Mouse (Mus musculus) layer of hippocampus, adult 2 months (tissue): ENCODE measurements around the gene Akt2. TPM values are rescaled to one million over a fixed set of nuclear protein-coding genes. Genes with fewer than 3 reads are reported as not detected.

Source experiments
- DNase-seq, 2 experiments: peaks; one replicate each; pipeline ENCODE4 v3.0.0; 2022; ENCODE audit warnings: low spot score in 2 of 2
- H3K27ac ChIP-seq: fragments of 200-600 bp; 2 replicates; pipeline ENCODE4 v1.8.1; 2022
- H3K4me3 ChIP-seq: fragments of 200-600 bp; 2 replicates; pipeline ENCODE4 v1.8.1; 2022; ENCODE audit warnings: mild to moderate bottlenecking
- CTCF ChIP-seq: fragments of 200-600 bp; conservative IDR thresholded peaks from 2 replicates; pipeline ENCODE4 v1.8.1; 2022; ENCODE audit warnings: antibody characterized with exemption, mild to moderate bottlenecking, moderate library complexity
- total RNA-seq, 2 experiments: library from RNA; stranded (reverse); gene quantifications; 2 replicates each; pipeline ENCODE4 v1.2.3; 2021

The Akt2 gene
- total RNA-seq, 2 experiments from 2014 or later = 87.0 to 99.1 TPM

DNA sequence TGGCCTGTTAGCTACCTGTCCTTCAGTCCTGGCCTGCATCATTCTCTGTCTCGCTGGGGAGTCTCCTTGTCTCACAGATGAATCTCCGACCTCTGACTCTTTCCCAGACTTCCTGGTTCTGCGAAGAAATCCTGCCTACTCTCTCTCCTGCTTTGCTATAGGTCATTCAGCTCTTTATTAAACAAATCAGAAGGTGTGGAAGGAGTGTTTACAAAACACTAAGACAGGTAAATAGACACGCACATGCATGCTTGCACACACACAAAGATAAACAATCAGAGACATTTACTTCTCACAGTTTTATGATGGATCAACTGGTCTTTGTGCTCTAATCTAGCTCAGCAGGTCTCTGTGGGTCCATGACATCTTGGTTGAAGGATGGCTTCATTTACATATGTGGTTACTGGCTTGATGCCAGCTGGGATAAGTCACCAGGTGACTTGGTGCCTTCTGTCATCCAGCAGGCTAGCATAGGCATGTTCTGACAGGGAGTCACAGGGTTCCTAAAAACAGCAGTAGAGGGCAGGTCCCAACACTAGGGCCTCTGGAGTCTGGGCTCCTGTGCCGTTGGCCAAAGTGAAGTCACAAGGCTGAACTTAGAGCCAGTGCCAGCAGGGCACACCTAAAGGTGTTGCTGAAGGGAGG lies 21.6 kb upstream of the Akt2 start:
- H3K4me3 ChIP-seq = no peak overlapping the region
- DNase-seq = no peak
- no peak for TF ChIP-seq CTCF
- no peak overlapping the region for H3K27ac ChIP-seq

DNA sequence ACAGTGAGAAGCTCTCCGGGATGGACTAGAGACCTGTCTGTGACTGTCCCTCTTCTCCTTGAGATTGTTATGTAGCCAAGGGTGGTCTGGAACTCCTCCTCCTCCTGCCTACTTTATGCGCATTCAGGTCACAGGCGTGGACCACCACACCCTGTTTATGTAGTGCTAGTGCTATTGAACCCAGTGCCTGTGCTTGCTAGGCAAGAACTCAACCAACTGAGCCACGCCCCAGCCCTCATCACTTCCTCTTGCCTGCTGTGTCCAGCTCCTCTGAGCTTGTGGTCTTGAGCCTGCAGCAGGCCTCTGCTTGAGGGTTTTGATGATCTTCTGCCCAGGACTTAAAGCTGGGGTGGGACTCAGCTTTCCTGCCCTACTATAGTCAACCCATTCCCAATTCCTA lies 19.2 kb upstream of the Akt2 start:
- no peak for TF ChIP-seq CTCF
- no peak for DNase-seq
- no peak overlapping the region for H3K27ac ChIP-seq
- no peak overlapping the region for H3K4me3 ChIP-seq

DNA sequence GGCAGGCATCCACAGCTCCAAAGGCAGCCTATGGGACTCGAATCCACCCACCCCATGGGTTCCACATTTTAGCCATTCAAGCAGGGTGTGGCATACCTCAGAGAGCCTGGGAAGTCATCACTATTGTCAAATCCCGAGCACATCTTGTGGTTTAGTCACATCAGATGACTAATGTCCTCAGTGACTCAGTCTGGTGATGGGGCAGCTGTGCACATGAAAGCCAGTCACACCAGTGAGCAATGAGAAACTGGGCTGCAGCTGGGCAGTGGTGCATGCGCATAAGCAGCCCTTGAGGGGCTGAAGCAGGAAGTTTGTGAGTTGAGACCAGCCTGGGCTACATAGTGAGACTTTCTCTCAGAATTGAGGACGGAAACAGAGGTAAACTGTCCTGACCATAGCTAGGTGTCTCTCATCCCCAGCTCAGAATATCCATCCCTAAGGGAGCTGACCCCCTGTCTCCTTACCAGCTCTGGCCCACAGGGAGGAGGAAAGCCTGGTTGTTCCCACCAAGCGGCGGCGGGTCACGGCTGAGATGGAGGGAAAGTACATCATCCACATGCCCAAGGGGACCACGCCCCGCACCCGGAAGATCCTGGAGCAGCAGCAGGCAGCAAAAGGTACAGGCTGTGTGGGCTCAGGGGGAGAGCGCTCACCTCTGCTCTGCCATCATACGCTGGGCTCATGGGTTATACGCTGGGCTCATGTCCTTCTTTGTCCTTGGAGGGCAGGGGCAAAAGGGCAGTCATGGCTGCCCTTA lies 17.1 kb upstream of the Akt2 start:
- no peak for TF ChIP-seq CTCF
- no peak for DNase-seq
- Histone ChIP-seq H3K27ac (no peak overlapping the region), H3K4me3 (no peak overlapping the region)

DNA sequence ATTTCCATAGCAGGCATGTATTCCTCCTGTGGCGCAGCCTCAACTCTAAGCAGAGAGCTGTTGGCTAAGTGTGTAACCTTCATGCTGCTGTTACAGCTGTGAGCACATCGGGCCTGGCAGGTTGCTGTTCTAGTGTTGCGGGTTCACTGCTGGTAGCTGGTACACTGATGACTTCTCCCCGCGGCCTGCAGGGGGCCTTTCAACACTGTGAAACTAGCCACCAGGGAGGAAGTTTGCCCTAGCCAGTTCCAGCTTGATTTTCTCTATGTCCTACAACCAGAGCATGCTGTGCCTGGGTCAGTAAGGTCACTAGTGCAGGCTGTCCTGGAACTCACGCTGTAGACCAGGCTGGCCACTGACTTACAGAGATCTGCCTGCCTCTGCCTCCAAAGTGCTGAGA lies 14.4 kb upstream of the Akt2 start:
- peak in 1 of 2 experiments; percentile 50 for DNase-seq
- no peak overlapping the region for H3K4me3 ChIP-seq
- H3K27ac ChIP-seq = no peak overlapping the region
- peak; percentile 81 for TF ChIP-seq CTCF

DNA sequence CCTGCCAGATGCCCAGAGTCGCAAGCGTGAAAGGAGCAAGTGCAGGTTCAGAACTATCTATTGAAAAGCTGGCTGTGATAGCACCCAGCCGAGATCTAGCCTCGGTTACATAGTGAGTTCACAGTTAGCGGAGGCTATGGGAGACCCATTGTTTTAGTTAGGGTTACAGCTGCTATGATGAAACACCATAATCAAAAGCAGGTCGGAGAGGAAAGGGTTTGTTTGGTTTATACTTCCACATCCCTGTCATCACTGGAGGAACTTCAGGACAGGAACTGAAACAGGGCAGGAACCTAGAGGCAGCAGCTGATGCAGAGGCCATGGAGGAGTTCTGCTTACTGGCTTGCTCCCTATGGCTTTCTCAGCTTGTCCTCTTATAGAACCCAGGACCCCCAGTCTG lies 13.8 kb upstream of the Akt2 start:
- TF ChIP-seq CTCF = no peak
- Histone ChIP-seq H3K4me3 (no peak overlapping the region), H3K27ac (no peak overlapping the region)
- no peak for DNase-seq

GRCm38 (mm10) chr7:27578465-27578864 lies 12.9 kb upstream of the Akt2 start:
- no peak overlapping the region for H3K27ac ChIP-seq
- no peak for TF ChIP-seq CTCF
- no peak overlapping the region for H3K4me3 ChIP-seq
- no peak for DNase-seq

DNA sequence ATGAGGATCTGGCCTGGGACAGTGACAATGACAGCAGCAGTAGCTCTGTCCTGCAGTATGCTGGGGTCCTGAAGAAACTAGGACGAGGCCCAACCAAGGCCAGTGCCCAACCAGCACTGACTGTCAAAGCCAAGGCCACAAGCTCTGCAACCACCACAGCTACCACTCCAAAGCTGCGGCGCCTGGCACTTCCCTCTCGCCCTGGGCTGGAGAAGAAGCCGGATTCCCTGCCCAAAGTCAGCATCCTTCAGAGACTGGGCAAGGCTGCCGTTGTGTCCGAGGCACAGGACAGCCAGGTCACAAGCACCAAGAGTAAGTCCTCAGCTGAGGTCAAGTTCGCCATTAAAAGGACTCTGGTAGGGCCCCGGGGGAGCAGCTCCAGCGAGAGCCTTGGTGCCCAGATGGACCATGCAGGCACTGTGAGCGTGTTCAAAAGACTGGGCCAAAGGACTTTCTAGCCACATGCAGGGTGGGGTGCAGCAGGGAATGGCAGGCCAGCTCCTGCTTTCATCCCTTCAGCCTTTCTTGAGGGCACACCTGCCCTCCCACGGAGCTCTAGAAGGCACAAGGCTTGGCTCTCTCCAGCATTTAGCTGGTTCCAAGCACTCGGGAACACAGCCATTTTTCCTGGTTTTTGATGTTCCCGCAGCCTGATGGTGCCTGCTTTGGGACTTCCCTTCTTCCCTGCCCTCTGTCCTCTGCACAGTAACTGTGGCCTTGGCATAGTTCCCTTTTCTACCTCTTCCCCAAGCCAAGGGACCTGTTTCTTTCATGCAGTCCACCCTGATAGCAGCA lies 10.8 kb upstream of the Akt2 start:
- no peak overlapping the region for H3K4me3 ChIP-seq
- no peak for TF ChIP-seq CTCF
- no peak overlapping the region for H3K27ac ChIP-seq
- DNase-seq = no peak

- no peak for TF ChIP-seq CTCF
- Histone ChIP-seq H3K27ac (no peak overlapping the region), H3K4me3 (no peak overlapping the region)
- DNase-seq = no peak
These were observed 4.5 kb upstream of the Akt2 start for GRCm38 (mm10) chr7:27586861-27587260.

- no peak overlapping the region for H3K27ac ChIP-seq
- no peak overlapping the region for H3K4me3 ChIP-seq
- no peak for DNase-seq
- peak; percentile 58 for TF ChIP-seq CTCF
These were observed 3.6 kb upstream of the Akt2 start for GRCm38 (mm10) chr7:27587741-27588140.

DNA sequence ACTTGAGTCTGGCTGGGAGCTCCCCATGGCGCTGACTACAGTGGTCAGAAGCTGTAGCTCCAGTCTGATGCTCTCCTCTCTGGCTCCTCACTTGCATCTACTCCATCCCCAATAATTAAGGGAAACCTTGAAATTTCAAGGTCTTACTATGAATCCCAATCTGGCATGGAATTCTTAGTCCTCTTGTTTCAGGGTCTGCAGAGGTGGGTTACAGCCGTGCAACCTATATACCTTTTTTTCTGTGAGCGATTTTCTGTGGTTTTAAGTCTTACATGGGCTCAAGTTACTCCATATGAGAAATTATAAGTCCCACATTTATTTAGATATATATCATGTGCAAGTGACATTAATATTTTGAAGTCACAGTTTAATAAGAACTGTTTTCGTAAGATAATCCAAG lies 1.3 kb upstream of the Akt2 start:
- DNase-seq = no peak
- no peak overlapping the region for H3K27ac ChIP-seq
- no peak overlapping the region for H3K4me3 ChIP-seq
- TF ChIP-seq CTCF = no peak

DNA sequence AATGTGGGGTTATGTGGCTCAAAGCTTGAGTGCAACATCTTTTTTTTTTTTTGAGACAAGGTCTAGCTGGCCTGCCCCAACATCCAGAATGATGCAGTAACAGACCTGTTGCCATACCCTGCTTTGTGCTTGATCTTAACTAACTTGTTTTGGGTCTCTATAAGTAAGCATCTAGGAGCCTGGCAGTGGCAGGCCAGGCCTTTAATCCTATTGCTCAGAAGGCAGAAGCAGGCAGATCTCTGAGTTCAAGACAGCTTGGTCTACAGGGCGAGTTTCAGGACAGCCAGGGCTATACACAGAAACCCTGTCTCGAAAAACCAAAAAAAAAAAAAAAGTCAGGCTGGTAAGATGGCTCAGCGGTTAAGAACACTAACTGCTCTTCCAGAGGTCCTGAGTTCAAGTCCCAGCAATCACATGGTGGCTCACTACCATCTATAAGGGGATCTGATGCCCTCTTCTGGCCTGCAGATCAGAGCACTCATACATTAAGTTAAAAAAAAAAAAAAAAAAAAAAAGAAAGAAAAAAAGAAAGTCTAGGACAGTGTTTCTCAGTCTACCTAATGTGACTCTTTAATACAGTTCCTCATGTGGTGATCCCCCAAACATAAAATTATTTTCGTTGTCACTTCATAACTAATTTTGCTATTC lies 662 bp upstream of the Akt2 start:
- H3K4me3 ChIP-seq = peak overlapping the region; percentile 67
- no peak for DNase-seq
- peak overlapping the region; percentile 100 for H3K27ac ChIP-seq
- TF ChIP-seq CTCF = peak; percentile 56

DNA sequence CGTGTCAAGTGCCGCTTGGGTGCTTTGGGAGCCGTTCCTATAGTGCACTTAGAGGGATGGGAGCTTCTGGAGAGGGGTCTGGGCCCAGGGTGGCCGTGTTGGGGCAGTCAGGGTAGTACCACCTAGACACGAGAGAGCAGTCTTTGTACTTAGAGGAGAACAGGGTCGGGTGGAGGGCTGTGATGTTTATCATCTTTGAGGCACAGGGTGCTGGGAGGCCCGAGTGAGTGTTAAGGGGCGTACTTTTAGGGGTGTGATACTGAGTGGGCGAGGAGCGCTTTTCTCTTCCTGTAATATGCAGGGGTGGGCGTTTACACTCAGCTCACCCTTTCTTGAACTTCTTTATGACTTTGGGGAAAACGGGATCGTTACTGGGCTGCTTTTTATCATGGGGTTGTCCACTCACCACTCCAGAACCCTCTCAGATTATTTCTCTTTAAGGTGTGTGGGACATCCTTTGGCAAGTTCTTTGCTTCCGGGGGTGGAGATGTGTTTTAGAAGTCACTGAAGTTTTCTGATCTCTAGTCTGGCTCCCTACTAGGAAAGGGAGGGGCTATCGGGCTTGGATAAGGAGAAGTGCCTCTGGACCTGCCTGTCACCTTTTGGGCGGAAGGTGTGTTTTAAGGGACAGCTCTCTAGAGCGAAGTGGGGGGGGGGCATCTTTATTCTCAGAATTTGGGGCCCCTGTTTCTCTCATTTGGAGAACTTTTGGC lies 1.0 kb downstream of the Akt2 start:
- peak overlapping the region; percentile 100 for H3K27ac ChIP-seq
- H3K4me3 ChIP-seq = peak overlapping the region; percentile 67
- no peak for DNase-seq
- no peak for TF ChIP-seq CTCF
